Mouse (Mus musculus) midbrain, postnatal 0 days (tissue): Measurements from ENCODE around the gene Trmt2b. TPM values are rescaled to one million over a fixed set of nuclear protein-coding genes. Genes with fewer than 3 reads are reported as not detected.
"Not testable (repeated sequence)": the region's sequence is repeated elsewhere in the genome, so short reads cannot be mapped to it uniquely, and the experiment has no call there.

Source experiments
- ATAC-seq: fragments of 200-750 bp; cut with Nextera tagmentation; 2 replicates; pipeline ENCODE4 v1.8.0; 2017; ENCODE audit warnings: moderate number of reproducible peaks, mild to moderate bottlenecking, moderate TSS enrichment, moderate library complexity; ENCODE audit not compliant: low FRiP score
- DNase-seq: peaks from one replicate; pipeline ENCODE4 v3.0.0-alpha.2; 2015; ENCODE audit warnings: low spot score
- H3K27ac ChIP-seq: fragments of 300-500 bp; sonication (generic); 2 replicates; pipeline ENCODE4 v1.5.1; 2014; ENCODE audit warnings: low read depth, mild to moderate bottlenecking, low read length, mixed read lengths
- H3K27me3 ChIP-seq: fragments of 300-500 bp; sonication (generic); 2 replicates; pipeline ENCODE4 v1.6.1; 2014; ENCODE audit warnings: low read length, control low read depth, mixed read lengths; ENCODE audit not compliant: insufficient read depth
- H3K36me3 ChIP-seq: fragments of 300-500 bp; sonication (generic); 2 replicates; pipeline ENCODE4 v1.6.1; 2014; ENCODE audit warnings: low read length, control low read depth, mixed read lengths; ENCODE audit not compliant: insufficient read depth
- H3K4me1 ChIP-seq: fragments of 300-500 bp; sonication (generic); 2 replicates; pipeline ENCODE4 v1.6.1; 2014; ENCODE audit warnings: mild to moderate bottlenecking, control low read depth, antibody characterized with exemption, low read length, mixed read lengths; ENCODE audit not compliant: insufficient read depth
- H3K4me2 ChIP-seq: fragments of 300-500 bp; sonication (generic); 2 replicates; pipeline ENCODE4 v1.6.1; 2014; ENCODE audit warnings: low read depth, mild to moderate bottlenecking, low read length, mixed read lengths; ENCODE audit not compliant: poor library complexity, severe bottlenecking
- H3K4me3 ChIP-seq: fragments of 300-500 bp; sonication (generic); 2 replicates; pipeline ENCODE4 v1.5.1; 2014; ENCODE audit warnings: low read depth, mild to moderate bottlenecking, low read length, moderate library complexity
- H3K9ac ChIP-seq: fragments of 300-500 bp; sonication (generic); replicated peaks from 2 replicates; pipeline ENCODE4 v1.6.1; 2014; ENCODE audit warnings: mild to moderate bottlenecking, low read length, moderate library complexity, mixed read lengths; ENCODE audit not compliant: poor library complexity, severe bottlenecking
- H3K9me3 ChIP-seq: fragments of 300-500 bp; sonication (generic); 2 replicates; pipeline ENCODE4 v1.6.1; 2016; ENCODE audit warnings: low read length, control low read depth
- CTCF ChIP-seq: IDR thresholded peaks from 2 replicates; pipeline ENCODE4 v1.5.1; 2016; ENCODE audit warnings: antibody characterized with exemption, mild to moderate bottlenecking
- WGBS: fragments of 180-500 bp; shearing (Covaris S2); extraction: QIAGEN DNeasy Blood & Tissue Kit; methylation state at CpG from one replicate; pipeline ENCODE4 v1.1.7; 2014; 5-methylcytosine and 5-hydroxymethylcytosine counted together
- polyA plus RNA-seq: library from polyadenylated mRNA; unstranded; fragments of >200 nt; fragmentation: Nextera tagmentation; extraction: Ambion mirVana; gene quantifications from 2 replicates; pipeline ENCODE4 v1.2.1, GENCODE M21; 2015
- total RNA-seq: library from RNA; depleted of rRNA; stranded (reverse); fragments of >200 nt; gene quantifications from 2 replicates; pipeline ENCODE4 v1.2.3, GENCODE M21; 2014; rRNA removed

Trmt2b gene
- total and polyA plus RNA-seq, 2 experiments from 2014 or later, result 4.0 to 4.8 TPM

DNA sequence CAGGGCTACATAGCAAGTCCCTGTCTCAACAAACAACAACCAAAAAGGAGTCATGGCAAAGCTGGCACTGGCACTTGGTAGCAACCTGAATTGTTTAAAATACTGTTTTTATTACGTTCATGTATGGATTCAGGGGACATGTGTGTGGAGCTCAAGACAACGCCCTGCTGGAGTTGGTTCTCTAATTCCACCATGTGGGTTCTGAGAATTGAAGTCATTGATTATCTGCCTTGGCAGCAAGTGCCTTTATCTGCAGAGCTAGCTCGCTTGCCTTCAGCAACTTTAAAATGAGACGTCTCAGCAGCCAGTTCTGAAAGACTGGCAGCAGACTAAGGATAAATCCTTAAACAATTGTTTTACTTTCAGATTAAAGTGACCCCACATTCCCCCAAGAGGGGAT is 58.6 kb downstream of the Trmt2b start:
- Histone ChIP-seq H3K27ac (no peak overlapping the region), H3K4me2 (no peak overlapping the region), H3K4me3 (no peak overlapping the region), H3K9me3 (no peaks in the 10 kb centered on the region), H3K36me3 (no peaks in the 10 kb centered on the region), H3K27me3 (no peaks in the 10 kb centered on the region), H3K9ac (no peak overlapping the region), H3K4me1 (no peaks in the 10 kb centered on the region)
- no peak for TF ChIP-seq CTCF
- DNase-seq (no peak), ATAC-seq (no peak)
- WGBS, result 42% methylated on average over 4 of the region's 4 CpGs

DNA sequence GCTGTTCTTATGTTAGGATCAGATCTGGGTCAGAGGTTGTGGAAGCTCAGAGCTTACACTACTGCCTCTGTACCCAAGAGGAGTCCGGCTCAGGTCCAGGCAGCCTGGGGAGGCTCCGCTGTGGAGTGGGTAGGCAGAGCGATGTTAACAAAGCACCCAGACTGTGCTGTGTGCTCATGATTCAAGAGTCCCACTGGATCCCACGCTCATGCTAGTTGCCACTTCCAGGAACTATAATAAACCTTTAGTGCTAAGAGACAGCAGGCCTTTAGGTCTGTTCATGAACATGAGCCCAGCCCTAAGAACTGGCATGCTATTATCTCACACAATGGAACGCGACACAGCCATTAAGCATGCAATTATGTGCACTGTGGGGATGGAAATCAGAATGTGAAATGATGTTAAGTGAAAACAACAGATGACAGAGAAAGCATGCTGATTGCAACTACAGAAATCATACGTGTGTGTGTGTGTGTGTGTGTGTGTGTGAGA is 65.6 kb downstream of the Trmt2b start:
- TF ChIP-seq CTCF, result no peak
- Histone ChIP-seq H3K4me3 (no peak overlapping the region), H3K9ac (no peak overlapping the region), H3K9me3 (no peaks in the 10 kb centered on the region), H3K27me3 (no peaks in the 10 kb centered on the region), H3K27ac (no peak overlapping the region), H3K36me3 (no peaks in the 10 kb centered on the region), H3K4me1 (no peaks in the 10 kb centered on the region), H3K4me2 (no peak overlapping the region)
- WGBS, result 67% methylated on average over 7 of the region's 7 CpGs
- DNase-seq (no peak), ATAC-seq (no peak)

DNA sequence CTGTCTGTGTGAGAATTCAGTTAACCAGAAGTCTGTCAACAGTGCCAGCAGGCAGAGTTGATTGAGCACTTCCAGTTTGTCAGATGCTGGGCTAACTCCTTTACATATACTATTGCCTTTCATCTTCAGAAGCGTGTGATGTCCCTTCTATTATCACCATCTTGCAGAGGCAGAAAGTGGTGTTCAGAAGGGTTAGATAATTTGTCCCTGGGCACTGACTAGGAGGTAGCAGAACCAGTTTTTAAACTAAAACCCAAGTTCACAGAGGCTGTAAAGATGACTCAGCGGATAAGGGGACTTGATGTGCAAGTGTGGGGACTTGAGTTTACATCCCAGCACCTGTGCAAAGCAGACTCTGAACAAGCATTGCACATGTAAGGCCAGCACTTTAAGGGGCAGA is 68.3 kb downstream of the Trmt2b start:
- DNase-seq (no peak), ATAC-seq (no peak)
- no peak for TF ChIP-seq CTCF
- Histone ChIP-seq H3K27me3 (no peaks in the 10 kb centered on the region), H3K36me3 (no peaks in the 10 kb centered on the region), H3K4me3 (no peak overlapping the region), H3K4me1 (no peaks in the 10 kb centered on the region), H3K9me3 (no peaks in the 10 kb centered on the region), H3K27ac (no peak overlapping the region), H3K9ac (no peak overlapping the region), H3K4me2 (no peak overlapping the region)
- WGBS, result 81% methylated on average over 2 of the region's 2 CpGs

DNA sequence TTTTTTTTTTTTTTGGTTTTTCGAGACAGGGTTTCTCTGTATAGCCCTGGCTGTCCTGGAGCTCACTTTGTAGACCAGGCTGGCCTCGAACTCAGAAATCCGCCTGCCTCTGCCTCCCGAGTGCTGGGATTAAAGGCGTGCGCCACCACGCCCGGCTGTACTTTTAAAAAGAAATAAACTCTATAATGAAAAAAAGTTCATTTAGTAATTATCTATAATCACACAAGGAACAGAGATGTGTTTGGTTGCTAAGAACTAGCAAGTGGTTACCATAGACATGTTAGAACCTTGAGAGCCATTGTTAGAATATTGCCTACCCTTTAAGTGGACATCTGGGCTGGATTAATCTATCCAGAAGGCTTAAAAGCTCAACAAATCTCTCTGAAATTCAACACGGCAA is 89.6 kb downstream of the Trmt2b start, which contains the start of gene Arl13a:
Arl13a (plus strand) TSS at position 301 of the 400 bp plus-strand sequence.
- H3K4me2 ChIP-seq, H3K27me3 ChIP-seq, H3K9ac ChIP-seq, DNase-seq, H3K36me3 ChIP-seq, ATAC-seq, H3K4me3 ChIP-seq, H3K9me3 ChIP-seq, H3K27ac ChIP-seq, H3K4me1 ChIP-seq: not testable (repeated sequence)
- WGBS, result 90% methylated on average over 8 of the region's 9 CpGs

DNA sequence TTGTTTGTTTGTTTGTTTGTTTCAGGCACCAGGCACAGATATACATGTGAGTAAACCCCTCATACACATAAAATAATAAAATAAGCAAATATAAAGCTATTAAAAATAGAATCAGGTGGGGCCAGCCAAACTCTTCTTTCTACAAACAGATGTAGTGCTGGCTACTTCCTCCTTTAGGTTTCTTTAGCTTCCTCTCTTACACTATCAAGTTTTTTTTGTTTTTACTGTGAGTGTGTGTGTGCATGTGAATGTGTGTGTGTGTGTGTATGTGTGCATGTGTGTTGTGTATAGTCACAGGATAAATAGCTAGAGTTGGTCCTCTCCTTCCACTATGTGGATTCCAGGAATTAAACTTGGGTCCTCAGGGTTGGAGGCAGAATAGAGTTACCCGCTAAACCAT is 102.1 kb downstream of the Trmt2b start:
- TF ChIP-seq CTCF, result no peak
- Histone ChIP-seq H3K4me3 (no peak overlapping the region), H3K27me3 (no peaks in the 10 kb centered on the region), H3K4me2 (no peak overlapping the region), H3K4me1 (no peaks in the 10 kb centered on the region), H3K9ac (no peak overlapping the region), H3K27ac (no peak overlapping the region), H3K9me3 (no peaks in the 10 kb centered on the region), H3K36me3 (no peaks in the 10 kb centered on the region)
- DNase-seq (no peak), ATAC-seq (no peak)
- 95% methylated on average over 1 of the region's 1 CpGs for WGBS

Other genes with a start within 250 kb of the Trmt2b start
- 89.2 and 106 TPM in 2 replicates for gene Cstf2, start 217.8 kb downstream of the Trmt2b start, total RNA-seq
- gene Cstf2, start 217.8 kb downstream of the Trmt2b start, polyA plus RNA-seq, result 52.7 and 53.0 TPM in 2 replicates
- 0.05 and 0.24 TPM in 2 replicates for gene Xkrx, start 114.9 kb downstream of the Trmt2b start, total RNA-seq
- gene Xkrx, start 114.9 kb downstream of the Trmt2b start, polyA plus RNA-seq, result 0.79 and 0.98 TPM in 2 replicates
- not detected in 2 replicates for gene Arl13a, start 89.5 kb downstream of the Trmt2b start, total RNA-seq
- gene Arl13a, start 89.5 kb downstream of the Trmt2b start, polyA plus RNA-seq, result not detected in 2 replicates
- 0.57 and 1.4 TPM in 2 replicates for gene Nox1, start 55.0 kb downstream of the Trmt2b start, total RNA-seq
- 0.16 and 0.26 TPM in 2 replicates for gene Nox1, start 55.0 kb downstream of the Trmt2b start, polyA plus RNA-seq
- gene Tmem35a, start 18.2 kb upstream of the Trmt2b start, total RNA-seq, result 138 and 151 TPM in 2 replicates
- 109 and 112 TPM in 2 replicates for gene Tmem35a, start 18.2 kb upstream of the Trmt2b start, polyA plus RNA-seq
- 3.4 and 3.8 TPM in 2 replicates for gene Cenpi, start 31.1 kb upstream of the Trmt2b start, total RNA-seq
- gene Cenpi, start 31.1 kb upstream of the Trmt2b start, polyA plus RNA-seq, result 2.8 and 3.5 TPM in 2 replicates
- 37.2 and 38.3 TPM in 2 replicates for gene Drp2, start 127.6 kb upstream of the Trmt2b start, total RNA-seq
- gene Drp2, start 127.6 kb upstream of the Trmt2b start, polyA plus RNA-seq, result 8.3 and 9.5 TPM in 2 replicates
- gene Taf7l, start 199.5 kb upstream of the Trmt2b start, total RNA-seq, result not detected in 2 replicates
- 0.09 and 0.23 TPM in 2 replicates for gene Taf7l, start 199.5 kb upstream of the Trmt2b start, polyA plus RNA-seq